Mouse (Mus musculus): ENCODE measurements around the gene Smarca2.
"Not testable (repeated sequence)": the region's sequence is repeated elsewhere in the genome, so short reads cannot be mapped to it uniquely, and the experiment has no call there.

Smarca2 gene

DNA sequence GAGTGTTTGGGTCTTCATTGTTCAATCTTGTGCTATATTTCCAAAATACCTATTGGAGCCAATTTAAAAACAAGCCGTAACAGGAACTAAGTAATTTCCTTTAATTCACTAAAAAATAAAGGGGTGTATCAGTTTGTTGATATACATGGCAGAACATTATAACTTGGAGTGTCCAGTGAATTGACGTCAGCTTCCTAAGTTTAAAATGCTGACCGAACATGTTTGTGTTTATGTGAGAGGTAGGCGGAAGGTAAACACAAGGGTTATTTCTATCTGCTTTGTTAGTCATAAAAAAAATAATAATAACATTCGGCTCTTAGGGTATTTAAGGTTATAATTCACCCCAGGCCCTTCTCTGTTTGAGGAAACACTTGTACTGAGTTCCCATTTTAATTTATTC lies 12.4 kb downstream of the Smarca2 start:
- no peak for DNase-seq (ENCODE audit: low spot score)

DNA sequence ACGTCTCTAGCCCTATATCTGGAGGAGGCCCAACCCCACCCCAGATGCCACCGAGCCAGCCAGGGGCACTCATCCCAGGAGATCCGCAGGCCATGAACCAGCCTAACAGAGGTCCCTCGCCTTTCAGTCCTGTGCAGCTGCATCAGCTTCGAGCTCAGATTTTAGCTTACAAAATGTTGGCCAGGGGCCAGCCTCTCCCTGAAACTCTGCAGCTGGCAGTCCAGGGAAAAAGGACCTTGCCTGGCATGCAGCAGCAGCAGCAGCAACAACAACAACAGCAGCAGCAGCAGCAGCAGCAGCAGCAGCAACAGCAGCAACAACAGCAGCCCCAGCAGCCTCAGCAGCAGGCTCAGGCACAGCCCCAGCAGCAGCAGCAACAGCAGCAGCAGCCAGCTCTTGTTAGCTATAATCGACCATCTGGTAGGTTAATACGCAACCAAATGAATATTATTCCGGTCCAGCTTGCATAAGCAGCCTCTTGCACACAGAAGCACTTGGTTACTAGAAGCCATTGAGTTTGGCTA lies 25.9 kb downstream of the Smarca2 start:
- no peak for DNase-seq (ENCODE audit: low spot score)

DNA sequence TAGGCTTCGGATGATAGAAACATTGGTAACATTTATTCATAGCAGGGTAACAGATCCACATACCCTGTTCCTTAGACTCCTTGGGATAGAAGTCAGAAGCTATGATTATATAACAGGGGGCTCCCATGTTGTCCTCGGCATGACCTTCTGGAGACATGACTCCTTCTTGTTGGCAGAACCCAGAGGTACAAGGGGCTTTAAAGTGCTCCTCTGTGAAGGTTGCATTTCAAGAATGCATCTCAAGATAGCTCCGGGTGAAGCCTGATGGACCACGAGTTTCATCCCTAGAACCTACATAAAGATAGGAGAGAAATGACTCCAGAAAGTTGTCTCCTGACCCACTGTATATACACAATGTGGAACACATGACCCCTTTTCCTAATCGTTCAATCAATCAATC lies 27.4 kb downstream of the Smarca2 start:
- DNase-seq (ENCODE audit: low spot score) = no peak

DNA sequence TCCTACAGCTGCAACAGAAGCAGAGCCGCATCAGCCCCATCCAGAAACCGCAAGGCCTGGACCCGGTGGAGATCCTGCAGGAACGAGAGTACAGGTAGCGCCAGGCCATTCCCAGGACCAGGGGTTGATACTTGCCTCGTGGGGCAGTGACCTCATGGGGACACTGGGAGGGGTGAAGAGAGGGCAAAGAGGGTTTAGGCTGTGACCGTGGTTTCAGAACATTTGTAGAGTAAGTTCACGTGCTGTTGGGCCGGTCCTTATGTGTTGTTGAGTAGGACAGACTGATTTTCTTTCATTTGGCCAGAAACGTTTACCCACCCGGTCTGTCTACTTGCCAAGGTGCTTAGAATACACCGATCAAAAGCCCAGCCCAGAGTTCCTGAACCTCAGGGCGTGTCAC lies 35.7 kb downstream of the Smarca2 start:
- no peak for DNase-seq (ENCODE audit: low spot score)

DNA sequence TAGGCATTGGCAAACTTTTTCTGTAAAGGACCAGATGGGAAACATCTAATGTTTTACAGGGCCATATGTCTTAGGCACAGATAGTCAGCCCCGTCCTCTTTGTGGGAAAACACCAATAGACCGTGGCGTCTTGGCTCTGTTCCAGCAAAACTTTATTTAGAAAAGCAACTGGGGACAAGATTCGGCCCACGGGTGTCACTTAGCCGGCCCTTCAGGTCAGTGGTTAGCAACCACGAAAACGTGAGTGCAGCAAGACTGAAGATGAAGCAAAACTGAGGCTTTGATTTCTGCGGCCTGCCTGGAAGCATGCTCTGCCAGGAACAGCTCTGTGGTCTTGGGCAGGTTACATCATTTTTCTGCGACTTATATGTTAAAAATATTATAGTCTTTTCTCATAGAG lies 36.4 kb downstream of the Smarca2 start:
- no peak for DNase-seq (ENCODE audit: low spot score)

DNA sequence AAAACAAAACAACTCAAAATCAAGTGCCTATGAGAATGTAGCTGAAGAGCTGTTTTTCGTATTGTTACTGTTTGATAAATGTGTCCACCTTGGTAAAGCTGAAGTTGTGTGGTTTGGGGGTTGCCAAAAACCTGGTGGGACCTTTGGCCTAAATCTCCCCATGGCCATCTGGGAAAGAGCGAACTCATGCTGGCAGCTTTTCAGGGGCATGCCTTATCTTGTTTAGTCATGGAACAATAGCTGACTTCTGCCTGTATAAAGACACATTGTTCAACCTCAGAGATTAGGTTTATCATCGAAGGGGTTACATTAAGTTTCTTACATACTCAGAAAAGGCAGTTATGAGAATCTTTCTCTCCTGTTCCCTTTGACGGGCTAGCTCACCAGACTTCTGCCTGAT lies 38.2 kb downstream of the Smarca2 start:
- DNase-seq (ENCODE audit: low spot score) = no peak

DNA sequence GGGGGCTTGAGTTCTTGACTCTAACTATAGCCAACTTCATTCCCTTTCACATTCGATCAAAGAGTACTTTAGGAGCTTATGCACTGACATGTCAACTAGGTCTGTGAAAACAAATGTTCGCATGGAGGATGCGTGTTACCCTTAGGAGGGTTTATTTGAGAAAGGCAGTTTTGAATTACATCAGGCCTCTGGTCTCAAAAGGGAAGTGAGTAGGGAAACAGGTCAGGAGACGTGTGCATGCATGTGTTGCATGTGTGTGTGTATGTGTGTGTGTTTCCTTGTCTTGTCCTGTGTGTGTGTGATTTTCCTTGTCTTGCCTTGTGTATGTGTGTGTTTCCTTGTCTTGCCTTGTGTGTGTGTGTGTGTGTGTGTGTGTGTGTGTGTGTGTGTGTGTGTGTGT lies 39.1 kb downstream of the Smarca2 start:
- DNase-seq (ENCODE audit: low spot score) = no peak

DNA sequence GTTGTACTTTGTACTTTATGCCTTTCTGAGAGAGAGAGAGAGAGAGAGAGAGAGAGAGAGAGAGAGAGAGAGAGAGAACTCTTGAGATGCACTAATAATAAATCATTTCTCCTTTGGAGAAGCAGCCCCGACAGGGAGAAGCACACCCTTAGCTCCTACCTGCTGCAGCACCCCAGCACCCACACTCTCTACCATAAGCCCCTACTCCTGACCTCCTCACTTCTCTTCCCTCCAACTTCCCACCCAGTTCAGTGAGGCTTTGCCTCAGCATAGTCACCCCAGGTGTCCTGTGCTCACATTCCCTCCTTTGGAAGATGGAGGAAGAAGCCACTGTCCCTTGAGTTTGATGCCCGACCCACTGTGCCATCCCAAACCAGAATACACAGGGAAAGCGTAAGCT lies 40.2 kb downstream of the Smarca2 start:
- no peak for DNase-seq (ENCODE audit: low spot score)

DNA sequence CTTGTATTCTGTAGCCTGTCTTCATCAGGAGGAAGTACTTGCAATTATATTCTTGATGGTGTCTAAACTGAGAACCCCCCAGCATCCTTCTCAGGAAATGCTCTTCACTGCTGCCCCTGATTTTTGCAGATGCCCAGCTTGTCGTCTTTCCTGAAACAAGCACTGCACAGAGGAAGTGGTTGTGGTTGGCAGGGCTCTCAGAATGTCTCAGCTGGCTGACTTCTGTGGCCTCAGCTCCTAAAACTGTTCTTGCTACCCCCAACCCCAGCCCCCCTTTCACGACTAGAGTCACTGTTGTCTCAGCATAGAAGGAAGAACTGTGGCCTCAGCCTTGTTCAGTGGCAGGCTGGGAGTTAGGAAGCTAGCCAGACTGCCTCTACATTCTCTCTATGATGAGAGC lies 41.3 kb downstream of the Smarca2 start:
- DNase-seq (ENCODE audit: low spot score) = peak; percentile 12

DNA sequence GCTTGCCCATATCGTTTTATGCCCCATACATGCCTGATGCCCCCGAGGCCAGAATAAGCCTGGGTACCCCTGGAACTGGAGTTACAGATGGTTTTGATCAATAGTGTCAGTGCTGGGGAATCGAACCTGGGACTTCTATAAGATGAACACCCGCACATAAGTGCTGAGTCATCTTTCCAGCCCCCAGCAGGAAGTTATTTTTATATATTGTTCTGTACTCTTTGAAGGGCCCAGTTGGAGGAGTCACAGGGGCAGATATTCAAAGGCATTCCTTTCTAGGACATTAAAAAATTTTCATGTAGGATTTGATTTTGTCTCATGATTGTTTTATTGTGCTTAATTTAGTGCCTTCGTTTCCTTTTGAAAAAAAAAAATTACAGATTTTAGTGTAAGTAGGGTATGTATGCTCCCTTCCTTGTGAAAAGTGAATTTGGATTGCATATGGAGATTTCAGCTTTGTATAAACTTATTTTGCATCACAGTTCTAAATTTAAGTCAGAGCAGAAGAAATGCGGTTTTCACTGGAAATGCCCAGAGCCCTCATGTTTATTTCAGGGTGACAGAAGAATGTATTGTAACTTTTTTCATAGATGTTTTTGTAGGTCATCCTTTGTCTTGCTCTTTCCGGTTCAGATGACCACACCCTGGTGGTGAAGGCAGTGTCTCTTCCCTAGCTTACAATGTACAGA lies 45.9 kb downstream of the Smarca2 start:
- no peak for DNase-seq (ENCODE audit: low spot score)

DNA sequence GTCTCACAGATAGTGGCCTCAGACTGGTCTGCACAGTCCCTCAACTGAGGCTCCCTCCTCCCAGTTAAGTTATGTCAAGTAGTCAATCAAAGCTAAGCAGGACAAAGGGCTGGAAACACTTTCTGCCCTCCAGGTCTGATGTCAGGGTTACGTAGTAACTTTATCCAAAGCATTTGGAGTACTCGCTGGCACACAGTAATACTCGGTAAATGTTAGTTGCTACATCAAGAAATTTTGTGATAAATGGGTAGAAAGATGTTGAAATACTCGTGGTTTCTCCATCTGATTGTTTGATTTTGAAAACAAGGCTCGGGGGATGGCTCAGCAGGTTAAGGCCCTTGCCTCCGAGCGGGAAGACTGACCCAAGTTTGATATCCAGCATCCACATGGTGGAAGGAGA lies 53.5 kb downstream of the Smarca2 start:
- no peak for DNase-seq (ENCODE audit: low spot score)

DNA sequence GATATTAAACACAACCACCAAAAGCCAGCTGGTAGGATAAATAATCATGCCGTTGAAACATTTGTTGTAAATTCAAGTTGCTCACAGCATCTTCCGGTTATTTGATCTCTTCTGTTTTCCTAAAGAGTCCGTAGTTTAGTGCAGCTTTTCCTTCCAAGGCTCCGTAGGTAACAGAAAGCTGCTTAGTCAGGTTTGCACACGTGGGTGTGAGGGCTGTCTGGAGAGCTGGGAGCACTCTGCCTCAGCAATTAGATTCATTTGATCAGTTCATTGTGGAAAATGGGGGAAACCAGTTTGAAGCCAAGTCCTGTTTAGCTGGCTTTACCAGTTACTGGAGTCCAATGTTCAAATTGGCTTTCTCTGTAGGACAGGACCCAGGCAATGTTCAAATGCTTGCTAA lies 55.1 kb downstream of the Smarca2 start:
- no peak for DNase-seq (ENCODE audit: low spot score)

DNA sequence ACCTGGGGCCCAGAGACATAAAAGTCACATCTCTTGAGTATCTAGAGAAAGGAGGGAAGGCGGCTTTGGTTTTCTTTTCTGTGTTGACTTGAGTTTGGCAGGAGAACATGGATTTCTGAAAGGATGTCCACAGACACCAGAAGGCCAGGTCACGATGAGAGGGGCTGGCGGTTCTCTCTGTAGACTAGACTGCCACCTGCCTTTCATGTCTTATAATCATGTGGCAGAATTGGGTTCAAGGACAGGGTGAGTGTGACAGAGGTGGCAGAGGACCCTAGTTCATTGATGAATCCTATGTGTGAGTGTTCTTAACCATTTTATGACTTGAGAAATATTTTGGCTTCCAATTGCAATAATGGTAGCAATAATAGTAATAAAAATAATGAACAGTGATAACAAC lies 56.3 kb downstream of the Smarca2 start:
- DNase-seq (ENCODE audit: low spot score) = no peak

DNA sequence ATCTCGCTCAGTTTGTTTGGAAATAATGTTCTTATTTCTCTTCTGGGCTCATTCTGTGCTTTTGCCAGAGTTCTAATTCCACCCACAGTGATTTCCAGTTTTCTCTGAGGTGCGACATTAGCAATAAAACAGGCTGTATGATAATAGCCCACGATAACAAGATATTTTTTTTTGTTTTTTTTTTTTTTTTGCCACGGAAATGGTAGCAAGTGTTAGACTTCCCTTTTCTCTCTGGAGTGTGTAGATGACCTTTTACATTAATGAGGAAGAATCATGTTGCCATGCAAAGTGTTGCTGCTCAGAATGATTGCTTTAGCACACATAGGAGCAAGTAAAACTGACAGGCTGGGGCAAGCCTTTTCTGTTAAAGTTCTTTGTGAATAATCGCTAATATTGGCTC lies 61.5 kb downstream of the Smarca2 start:
- DNase-seq (ENCODE audit: low spot score) = no peak

DNA sequence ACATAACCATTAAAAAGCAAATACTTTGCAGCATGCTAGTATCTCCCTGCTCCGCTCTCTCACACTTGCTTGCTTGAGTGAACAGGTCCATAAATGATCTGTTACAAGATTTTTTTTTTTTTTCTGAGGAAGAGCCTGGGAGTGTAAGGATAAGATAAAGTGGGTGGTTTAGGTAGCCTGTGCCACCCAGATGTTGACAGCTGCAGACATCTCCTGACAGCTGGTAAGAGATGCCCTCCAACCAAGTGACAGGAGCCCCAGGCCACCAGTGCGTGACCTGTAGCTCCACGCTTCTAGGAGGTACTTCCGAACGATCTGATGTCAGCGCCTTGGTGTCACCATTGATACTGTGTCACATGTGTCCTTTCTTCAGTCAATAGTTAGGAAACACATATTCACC lies 65.2 kb downstream of the Smarca2 start:
- no peak for DNase-seq (ENCODE audit: low spot score)

DNA sequence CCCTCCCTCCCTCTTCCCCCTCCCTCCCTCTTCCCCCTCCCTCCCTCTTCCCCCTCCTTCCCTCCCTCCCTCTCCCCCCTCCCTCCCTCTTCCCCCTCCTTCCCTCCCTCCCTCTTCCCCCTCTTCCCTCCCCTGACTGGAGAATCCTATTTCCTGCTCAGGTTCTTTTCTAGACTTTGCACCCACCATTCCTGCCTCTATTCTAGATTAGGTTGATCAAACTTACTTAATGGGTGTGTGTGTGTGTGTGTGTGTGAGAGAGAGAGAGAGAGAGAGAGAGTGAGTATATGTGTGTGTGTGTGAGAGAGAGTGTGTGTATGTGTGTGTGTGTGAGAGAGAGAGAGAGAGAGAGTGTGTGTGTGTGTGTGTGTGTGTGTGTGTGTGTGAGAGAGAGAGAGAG lies 66.6 kb downstream of the Smarca2 start:
- not testable (repeated sequence) for DNase-seq (ENCODE audit: low spot score)

DNA sequence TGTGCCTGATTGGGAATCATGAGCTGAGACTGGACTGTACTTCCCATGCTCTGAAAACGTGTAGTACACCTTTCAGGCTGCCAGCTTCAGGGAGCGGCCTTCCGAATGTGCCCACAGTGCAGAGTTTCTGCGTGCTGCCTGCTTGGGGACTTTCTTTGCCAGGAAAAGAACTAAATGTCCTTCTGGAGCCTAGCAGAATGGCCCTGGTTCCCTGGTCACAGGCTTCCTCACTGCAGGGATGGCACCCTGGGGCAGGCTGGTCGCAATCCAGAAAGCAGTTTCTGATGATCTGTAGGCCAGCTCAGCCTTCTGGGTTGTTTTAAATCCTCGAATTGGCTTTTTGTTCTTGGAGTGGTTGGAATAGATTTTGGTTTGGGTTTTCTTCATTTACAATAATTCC lies 71.1 kb downstream of the Smarca2 start:
- no peak for DNase-seq (ENCODE audit: low spot score)

DNA sequence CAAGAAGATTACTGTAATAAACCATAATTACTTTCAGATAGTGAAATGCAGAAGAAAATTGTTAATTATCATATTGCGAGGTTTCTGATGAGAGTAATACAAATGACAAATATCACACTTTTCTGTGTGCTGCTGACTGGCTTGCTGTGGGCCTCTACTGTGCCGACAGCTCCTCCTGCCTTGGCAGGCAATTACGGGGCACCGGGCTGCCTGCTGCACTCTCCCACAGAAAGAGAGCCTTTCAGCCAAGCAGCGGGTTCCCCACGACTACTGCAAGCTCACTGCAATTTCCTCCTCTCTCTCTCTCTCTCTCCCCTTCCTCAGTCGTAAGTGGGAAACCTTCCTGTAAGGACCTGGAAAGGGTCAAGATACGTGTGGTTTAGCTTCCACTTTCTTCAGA lies 73.7 kb downstream of the Smarca2 start:
- no peak for DNase-seq (ENCODE audit: low spot score)

DNA sequence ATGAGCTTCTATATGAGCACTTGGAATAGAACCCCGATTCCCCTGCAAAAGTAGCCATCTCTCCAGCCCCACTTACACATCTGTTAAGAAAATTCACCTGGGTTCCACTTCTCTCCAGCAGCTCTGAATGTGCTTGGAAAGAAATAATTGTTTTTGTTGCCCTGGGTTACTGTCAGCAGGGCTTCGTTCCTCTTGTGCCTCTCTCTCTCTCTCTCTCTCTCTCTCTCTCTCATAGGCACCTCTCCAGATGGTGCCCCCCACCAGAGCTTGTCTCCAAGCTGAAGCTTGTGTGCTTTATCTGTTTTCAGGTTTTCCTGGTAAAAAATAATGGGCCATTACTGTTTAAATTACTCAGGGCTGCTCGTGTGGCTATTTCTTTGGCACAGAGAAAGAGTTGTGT lies 74.8 kb downstream of the Smarca2 start:
- DNase-seq (ENCODE audit: low spot score) = no peak

DNA sequence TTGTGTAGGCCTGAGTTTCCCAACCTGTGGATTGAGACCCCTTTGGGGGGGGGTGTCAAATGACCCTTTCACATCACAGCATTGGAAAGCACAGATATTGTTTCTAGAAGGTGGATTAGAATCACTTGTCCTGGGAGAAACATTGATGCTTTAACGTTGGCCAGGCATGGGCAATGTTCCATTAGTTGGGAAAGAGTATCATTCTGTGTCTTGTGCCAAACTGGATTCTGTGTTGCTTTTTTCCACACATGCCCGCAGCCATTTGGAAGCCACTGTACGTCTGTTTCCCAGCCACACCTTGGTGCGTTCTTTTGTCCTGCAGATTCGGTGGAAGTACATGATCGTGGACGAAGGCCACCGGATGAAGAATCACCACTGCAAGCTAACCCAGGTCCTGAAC lies 76.7 kb downstream of the Smarca2 start:
- DNase-seq (ENCODE audit: low spot score) = no peak

DNA sequence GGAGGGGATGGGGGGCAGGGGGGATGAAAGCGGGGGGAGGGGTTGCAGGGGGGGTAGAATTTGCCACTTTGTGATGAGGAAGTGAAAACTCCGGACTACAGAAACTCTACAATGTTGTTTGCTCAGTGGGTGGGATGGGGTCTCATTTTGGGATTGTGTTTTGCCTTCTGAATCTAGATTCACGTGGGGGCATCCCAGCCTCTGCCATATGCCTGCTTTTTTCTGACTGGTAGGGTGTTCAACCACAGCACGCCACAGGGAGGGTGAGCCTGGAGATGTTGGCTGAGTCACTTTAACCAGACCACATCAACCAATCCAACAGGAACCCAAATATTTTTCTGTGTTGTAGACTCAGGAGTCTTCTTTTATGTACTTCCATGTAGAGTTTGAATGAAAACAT lies 77.3 kb downstream of the Smarca2 start:
- DNase-seq (ENCODE audit: low spot score) = no peak

DNA sequence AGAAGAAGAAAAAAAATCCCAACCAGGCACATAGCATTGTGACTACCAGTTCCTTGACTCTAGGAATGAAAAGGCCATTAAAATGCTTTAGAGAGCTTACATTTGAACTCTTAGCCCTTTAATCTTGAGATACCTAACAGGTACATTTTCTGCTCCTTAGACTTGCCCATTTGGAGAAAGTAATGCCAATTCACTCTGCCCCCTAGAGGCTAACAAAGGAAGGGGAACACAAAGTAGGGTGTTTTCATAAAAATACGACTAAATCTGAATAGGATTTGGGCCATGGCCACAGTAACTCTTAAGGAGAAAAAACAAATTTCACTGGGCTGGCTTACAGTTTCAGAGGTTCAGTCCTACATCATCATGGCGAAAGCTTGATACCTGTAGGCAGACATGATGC lies 77.9 kb downstream of the Smarca2 start:
- no peak for DNase-seq (ENCODE audit: low spot score)

DNA sequence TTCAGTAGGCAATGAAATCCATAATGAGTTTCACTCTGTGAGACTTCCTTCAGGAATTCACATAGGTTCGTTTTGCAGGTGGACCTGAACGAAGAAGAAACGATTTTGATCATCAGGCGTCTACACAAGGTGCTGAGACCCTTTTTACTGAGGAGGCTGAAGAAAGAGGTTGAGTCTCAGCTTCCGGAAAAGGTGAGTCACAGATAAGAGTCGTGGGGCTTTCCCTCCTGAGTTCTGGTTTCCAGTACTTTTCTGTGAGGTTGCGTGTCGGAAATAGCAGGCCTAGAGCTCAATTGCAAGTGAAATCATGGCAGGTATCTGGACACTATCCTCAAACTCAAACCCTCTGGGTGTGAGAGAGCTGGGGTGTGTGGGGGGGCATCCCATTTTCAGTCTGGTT lies 78.9 kb downstream of the Smarca2 start:
- no peak for DNase-seq (ENCODE audit: low spot score)

DNA sequence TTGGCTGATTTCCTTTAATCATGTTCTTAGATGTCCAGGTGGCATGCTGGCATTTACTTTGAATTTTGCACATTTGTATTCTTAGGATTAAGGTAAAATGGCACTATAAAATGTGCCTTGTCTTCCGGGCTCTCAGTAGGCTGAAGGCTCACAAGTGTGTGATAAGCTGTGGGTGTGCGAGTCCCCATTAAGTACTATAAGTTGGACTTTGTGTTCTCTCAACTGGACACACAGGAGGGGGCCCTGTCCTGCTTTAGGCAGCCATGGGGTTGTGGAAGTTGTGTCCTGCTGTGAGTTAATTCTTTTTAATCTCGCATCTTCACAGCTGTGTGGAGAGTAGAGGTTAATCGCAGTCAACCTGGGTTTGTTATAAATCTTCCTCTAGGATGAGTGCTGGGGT lies 85.7 kb downstream of the Smarca2 start:
- DNase-seq (ENCODE audit: low spot score) = no peak

DNA sequence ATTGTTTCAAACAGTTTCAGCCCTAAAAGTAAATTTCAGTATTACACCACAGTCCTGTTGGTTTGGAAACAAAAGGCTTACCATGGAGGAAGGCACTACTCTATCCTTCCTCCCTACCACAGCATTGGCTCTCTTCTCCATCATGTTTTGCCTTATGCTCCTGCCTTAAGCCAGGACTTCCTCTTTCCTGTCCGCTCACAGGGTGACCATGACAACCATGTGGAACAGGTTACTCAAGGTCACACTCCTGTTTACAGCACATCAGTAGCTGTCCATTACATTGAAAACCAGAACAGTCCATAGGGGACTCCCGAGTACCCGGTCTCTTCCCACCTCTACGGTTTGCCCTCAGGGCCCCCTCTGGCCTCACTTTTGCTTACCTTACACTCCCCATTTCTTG lies 92.3 kb downstream of the Smarca2 start:
- DNase-seq (ENCODE audit: low spot score) = no peak

All from spleen, adult 12 weeks (tissue).